Mouse (Mus musculus): ENCODE data around the gene Ahdc1. TPM values are rescaled to one million over a fixed set of nuclear protein-coding genes. Genes with fewer than 3 reads are reported as not detected.

Ahdc1 gene
- polyA plus RNA-seq, 1 experiment from 2014 or later = 4.9 TPM

DNA sequence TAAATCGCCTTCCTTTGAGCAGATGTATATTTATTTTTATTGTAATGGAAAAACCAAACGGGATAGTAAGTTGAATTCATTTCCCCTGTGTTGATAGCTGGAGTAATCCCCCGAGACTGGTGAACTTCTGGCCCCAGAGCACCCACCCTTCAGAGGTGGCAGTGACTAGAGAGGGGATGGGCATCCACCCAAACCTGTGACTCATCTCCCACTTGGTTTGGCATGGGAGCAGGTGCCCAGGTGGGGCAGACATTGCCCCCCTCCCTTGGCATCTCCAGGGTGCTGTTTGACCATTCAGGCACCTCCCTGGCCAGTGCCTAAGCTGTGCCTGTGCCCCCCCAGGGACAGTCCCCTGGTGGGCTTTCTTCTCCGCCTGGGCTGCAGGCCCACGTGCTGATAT, 3.0 kb downstream of the Ahdc1 start:
- Histone ChIP-seq H3K4me2 (peak overlapping the region; percentile 80), H3K9ac (ENCODE audit: low read length) (no peak overlapping the region), H3K36me3 (ENCODE audit: control insufficient read depth, insufficient read depth, low read length) (no peaks in the 10 kb centered on the region), H3K27me3 (ENCODE audit: control insufficient read depth, insufficient read depth, low read length) (peaks cover 20% of the 10 kb centered on the region), H3K9me3 (ENCODE audit: control insufficient read depth, low read length) (no peaks in the 10 kb centered on the region), H3K4me1 (ENCODE audit: control insufficient read depth, insufficient read depth, low read length) (peaks cover 51% of the 10 kb centered on the region), H3K4me3 (ENCODE audit: low read depth, low read length) (no peak overlapping the region; the same call in 1 of the 2 replicates), H3K27ac (ENCODE audit: low read depth, low read length) (no peak overlapping the region)
- DNase-seq (ENCODE audit: low spot score, missing footprints) (no peak), ATAC-seq (ENCODE audit: low FRiP score) (no peak)
- 25% methylated on average over 5 of the region's 5 CpGs for WGBS

DNA sequence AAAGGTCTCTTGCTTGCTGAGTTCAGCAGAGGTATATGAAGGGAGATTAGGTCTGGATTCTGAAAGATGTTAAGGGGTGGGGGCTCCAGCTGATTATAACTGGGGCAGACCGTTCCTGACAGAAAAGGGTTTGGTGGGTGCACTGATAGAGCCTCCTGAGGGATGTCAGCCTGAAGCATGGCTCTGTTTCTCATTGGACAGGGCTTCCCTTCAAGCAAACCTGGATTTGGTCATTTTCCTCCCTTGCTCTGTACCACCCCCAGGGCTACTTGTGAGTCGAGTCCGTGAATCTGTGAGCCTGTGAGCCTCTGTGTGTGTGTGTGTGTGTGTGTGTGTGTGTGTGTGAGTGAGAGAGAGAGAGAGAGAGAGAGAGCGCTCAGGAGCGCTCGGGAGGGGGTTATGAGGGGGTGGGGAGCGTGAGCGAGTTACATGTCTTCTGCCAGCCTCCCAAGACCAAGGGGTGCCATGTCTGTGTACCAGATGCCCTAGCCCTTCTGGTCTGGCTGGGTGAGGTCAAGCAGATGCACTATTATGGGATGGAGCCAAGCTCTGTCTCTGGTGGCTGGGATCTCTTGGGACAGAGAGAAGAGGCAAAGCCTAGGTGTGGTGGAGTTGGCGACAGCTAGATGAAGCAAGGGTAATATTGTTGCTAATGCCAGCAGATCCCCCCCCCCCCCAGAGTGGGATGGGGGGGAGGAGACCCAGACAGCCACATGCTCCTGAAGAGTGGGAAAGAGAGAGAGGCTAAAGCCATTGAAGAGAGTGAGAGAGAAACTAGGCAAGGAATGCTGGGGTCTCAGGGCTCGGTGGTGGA, 4.0 kb downstream of the Ahdc1 start:
- Histone ChIP-seq H3K27me3 (ENCODE audit: control insufficient read depth, insufficient read depth, low read length) (peaks cover 11% of the 10 kb centered on the region), H3K36me3 (ENCODE audit: control insufficient read depth, insufficient read depth, low read length) (no peaks in the 10 kb centered on the region), H3K9me3 (ENCODE audit: control insufficient read depth, low read length) (no peaks in the 10 kb centered on the region), H3K9ac (ENCODE audit: low read length) (no peak overlapping the region), H3K4me3 (ENCODE audit: low read depth, low read length) (no peak overlapping the region), H3K4me1 (ENCODE audit: control insufficient read depth, insufficient read depth, low read length) (peaks cover 51% of the 10 kb centered on the region), H3K4me2 (peak overlapping the region; percentile 80), H3K27ac (ENCODE audit: low read depth, low read length) (no peak overlapping the region)
- no peak for ATAC-seq (ENCODE audit: low FRiP score)
- 32% methylated on average over 10 of the region's 10 CpGs for WGBS
- DNase-seq (ENCODE audit: low spot score, missing footprints) = peak; percentile 84

DNA sequence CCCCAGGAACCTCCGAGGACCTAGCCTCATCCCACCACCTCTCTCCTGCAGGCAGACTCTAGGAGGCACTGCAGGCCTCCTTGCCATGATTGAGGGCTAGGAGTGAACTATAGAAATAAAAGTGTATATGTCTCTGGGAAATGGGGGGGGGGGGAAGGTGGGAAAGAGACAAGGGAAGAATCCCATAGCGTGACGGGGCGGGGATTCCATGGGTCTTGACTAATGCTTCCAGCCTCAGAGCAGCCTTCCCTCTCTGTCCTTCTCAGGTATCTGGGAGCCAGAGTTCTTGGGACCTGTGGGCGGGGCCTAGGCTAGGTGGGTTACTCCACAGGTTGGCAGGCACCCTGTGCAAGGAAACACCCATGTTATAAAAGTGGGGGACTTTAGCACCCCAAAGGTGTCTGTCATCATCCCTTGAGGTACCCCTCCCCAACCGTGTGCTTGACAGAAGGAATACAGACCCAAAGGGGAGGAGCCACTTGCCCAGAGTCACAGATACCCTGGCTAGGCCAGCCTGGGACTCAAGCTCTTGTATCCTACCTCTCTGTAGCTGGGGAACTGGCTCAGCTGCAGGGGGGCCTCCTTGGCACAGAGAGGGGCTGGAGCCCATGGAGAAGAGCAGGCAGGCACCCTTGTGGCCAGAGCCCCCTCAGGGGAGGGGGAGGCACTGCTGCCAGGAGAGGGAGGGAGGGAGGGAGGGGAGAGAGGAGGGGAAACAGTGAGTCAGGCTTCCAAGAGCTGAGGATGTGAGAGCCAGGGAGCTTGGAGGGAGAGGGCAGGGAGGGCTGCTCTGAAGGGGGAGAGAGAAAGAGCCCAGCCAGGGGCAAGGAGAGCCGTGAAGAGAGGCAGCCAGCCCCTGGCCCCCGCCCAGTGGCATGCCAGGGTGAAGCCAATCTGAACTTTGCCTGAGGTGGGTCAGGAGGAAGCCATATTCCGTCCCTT, 4.9 kb downstream of the Ahdc1 start:
- H3K9ac ChIP-seq (ENCODE audit: low read length) = no peak overlapping the region
- H3K27ac ChIP-seq (ENCODE audit: low read depth, low read length) = no peak overlapping the region
- H3K9me3 ChIP-seq (ENCODE audit: control insufficient read depth, low read length) = no peaks in the 10 kb centered on the region
- 32% methylated on average over 9 of the region's 9 CpGs for WGBS
- DNase-seq (ENCODE audit: low spot score, missing footprints) (peak; percentile 84), ATAC-seq (ENCODE audit: low FRiP score) (no peak)
- peaks cover 2% of the 10 kb centered on the region for H3K27me3 ChIP-seq (ENCODE audit: control insufficient read depth, insufficient read depth, low read length)
- no peaks in the 10 kb centered on the region for H3K36me3 ChIP-seq (ENCODE audit: control insufficient read depth, insufficient read depth, low read length)
- H3K4me3 ChIP-seq (ENCODE audit: low read depth, low read length) = no peak overlapping the region
- H3K4me2 ChIP-seq = no peak overlapping the region
- peaks cover 55% of the 10 kb centered on the region for H3K4me1 ChIP-seq (ENCODE audit: control insufficient read depth, insufficient read depth, low read length)

DNA sequence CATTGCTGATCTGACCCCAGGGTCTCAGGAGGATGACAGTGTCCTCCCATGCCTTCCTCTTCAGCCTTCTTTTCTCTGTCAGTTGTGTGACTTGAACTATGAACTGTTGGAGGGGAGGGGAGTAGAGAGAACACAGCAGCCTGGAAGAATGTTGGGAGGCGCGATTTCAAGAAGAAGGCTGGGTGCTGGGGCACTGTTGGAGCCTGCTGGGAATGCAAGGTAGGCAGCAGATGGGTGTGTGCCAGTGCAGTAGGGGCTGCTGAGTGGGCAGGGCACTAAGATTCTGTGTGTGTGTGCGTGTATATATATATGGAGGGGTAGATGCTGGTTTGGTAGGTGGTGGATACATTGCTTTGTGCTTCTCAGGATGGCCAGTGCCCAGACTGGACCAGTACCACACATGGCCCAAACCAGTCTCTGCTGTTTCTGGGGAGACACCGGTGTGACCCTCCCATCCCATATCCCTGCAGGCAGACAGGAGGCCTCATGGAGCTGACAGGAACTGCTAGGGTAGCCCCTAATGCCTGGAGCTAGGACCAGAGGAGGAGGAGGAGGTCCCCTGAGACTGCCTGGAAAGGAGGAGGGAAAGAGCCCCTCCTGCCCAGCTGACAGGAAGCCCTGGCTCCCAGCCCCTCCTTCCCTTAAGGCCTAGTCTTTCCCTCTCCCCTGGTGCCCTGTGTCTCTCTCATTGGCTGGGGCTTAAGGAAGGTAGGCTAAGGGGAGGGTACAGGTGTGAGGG, 5.8 kb downstream of the Ahdc1 start:
- H3K9me3 ChIP-seq (ENCODE audit: control insufficient read depth, low read length) = no peaks in the 10 kb centered on the region
- H3K4me3 ChIP-seq (ENCODE audit: low read depth, low read length) = no peak overlapping the region
- no peaks in the 10 kb centered on the region for H3K36me3 ChIP-seq (ENCODE audit: control insufficient read depth, insufficient read depth, low read length)
- 36% methylated on average over 4 of the region's 4 CpGs for WGBS
- no peak for ATAC-seq (ENCODE audit: low FRiP score)
- H3K27me3 ChIP-seq (ENCODE audit: control insufficient read depth, insufficient read depth, low read length) = no peaks in the 10 kb centered on the region
- DNase-seq (ENCODE audit: low spot score, missing footprints) = no peak
- no peak overlapping the region for H3K27ac ChIP-seq (ENCODE audit: low read depth, low read length)
- H3K9ac ChIP-seq (ENCODE audit: low read length) = no peak overlapping the region
- peaks cover 64% of the 10 kb centered on the region for H3K4me1 ChIP-seq (ENCODE audit: control insufficient read depth, insufficient read depth, low read length)
- no peak overlapping the region for H3K4me2 ChIP-seq

DNA sequence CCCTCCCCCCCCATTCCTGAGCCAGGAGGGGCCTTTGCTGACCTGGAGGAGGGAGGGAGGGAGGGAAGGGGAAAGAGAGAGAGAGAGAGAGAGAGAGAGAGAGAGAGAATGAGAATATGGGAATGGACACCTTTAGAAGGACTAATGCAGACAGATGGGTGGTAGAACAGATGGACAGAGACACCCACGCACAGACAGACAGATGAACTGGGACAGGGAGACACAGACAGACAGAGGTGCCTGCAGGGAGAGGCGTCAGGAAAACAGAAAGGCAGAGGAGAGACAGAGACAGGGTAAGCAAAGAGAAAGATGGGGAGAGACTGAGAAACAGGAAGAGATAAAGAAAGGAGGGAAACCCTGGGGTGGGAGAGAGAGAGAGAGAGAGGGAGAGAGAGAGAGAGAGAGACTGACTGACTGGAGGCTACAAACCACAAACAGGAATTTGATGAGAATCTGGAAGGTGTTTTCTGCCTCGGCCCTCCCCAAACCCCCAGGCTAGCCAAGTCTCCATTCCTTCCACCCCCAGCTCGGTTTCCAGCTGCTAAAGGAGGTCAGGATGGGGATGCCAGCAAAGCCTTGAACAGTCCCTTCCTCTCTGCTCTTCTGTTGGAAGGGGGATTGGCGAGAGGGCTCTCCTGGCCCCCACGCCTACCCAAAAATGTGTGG, 6.7 kb downstream of the Ahdc1 start:
- Histone ChIP-seq H3K4me2 (no peak overlapping the region), H3K9ac (ENCODE audit: low read length) (no peak overlapping the region), H3K27me3 (ENCODE audit: control insufficient read depth, insufficient read depth, low read length) (no peaks in the 10 kb centered on the region), H3K27ac (ENCODE audit: low read depth, low read length) (no peak overlapping the region), H3K9me3 (ENCODE audit: control insufficient read depth, low read length) (no peaks in the 10 kb centered on the region), H3K36me3 (ENCODE audit: control insufficient read depth, insufficient read depth, low read length) (no peaks in the 10 kb centered on the region), H3K4me1 (ENCODE audit: control insufficient read depth, insufficient read depth, low read length) (peaks cover 70% of the 10 kb centered on the region), H3K4me3 (ENCODE audit: low read depth, low read length) (no peak overlapping the region)
- 52% methylated on average over 5 of the region's 6 CpGs for whole genome bisulfite sequencing
- no peak for ATAC-seq (ENCODE audit: low FRiP score)
- no peak for DNase-seq (ENCODE audit: low spot score, missing footprints)

DNA sequence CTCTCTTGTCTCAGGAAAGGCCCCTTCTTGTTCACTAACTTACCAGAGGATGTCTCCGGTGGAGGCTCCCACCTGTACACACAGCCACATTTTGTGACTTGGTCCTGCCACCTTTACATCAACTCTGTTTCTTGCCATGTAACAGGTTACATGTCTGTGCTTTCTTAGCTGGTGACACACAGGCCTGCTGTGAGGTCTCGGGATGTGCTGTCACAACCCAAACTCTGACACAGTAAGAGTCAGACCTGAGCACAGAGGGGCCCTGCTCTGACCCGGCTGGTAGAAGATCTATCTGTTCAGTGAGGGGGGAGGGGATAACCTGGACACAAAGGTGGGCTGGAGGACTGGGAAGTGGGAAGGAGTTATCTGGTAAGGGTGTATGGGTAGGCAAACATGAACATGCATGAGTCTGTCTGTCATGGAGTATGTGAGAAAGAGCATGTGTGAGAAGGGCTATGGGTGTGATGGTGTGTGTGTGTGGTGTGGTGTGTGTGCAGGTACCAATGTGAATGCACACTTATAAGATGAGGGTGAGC, 7.3 kb downstream of the Ahdc1 start:
- Histone ChIP-seq H3K4me2 (no peak overlapping the region), H3K9ac (ENCODE audit: low read length) (no peak overlapping the region), H3K4me1 (ENCODE audit: control insufficient read depth, insufficient read depth, low read length) (peaks cover 70% of the 10 kb centered on the region), H3K36me3 (ENCODE audit: control insufficient read depth, insufficient read depth, low read length) (no peaks in the 10 kb centered on the region), H3K27me3 (ENCODE audit: control insufficient read depth, insufficient read depth, low read length) (no peaks in the 10 kb centered on the region), H3K4me3 (ENCODE audit: low read depth, low read length) (no peak overlapping the region), H3K9me3 (ENCODE audit: control insufficient read depth, low read length) (no peaks in the 10 kb centered on the region), H3K27ac (ENCODE audit: low read depth, low read length) (no peak overlapping the region)
- DNase-seq (ENCODE audit: low spot score, missing footprints) (no peak), ATAC-seq (ENCODE audit: low FRiP score) (no peak)
- WGBS = 76% methylated on average over 3 of the region's 3 CpGs

DNA sequence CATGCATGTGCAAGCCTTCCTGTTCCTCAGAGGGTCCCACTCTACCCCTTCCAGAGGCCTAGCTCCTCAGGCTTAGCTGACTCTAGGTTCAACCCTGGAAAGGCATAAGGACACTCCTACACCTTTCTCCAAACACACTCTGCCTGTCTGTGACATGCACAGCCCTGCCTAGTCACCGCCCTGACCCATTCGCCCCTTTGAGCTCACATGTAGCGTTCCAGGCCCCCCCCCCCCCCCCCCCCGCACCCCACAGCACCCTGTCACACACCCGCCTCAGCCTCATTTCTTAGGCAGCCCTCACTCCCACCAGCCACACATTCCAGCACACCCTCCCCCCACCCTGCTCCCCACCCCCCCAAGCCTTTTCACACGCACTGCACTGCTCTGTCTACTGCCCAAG, 9.7 kb downstream of the Ahdc1 start:
- H3K36me3 ChIP-seq (ENCODE audit: control insufficient read depth, insufficient read depth, low read length) = no peaks in the 10 kb centered on the region
- peak overlapping the region; percentile 63; the same call in 1 of the 2 replicates for H3K27ac ChIP-seq (ENCODE audit: low read depth, low read length)
- no peak for DNase-seq (ENCODE audit: low spot score, missing footprints)
- H3K9ac ChIP-seq (ENCODE audit: low read length) = no peak overlapping the region; the same call in 1 of the 2 replicates
- H3K9me3 ChIP-seq (ENCODE audit: control insufficient read depth, low read length) = no peaks in the 10 kb centered on the region
- peaks cover 70% of the 10 kb centered on the region for H3K4me1 ChIP-seq (ENCODE audit: control insufficient read depth, insufficient read depth, low read length)
- WGBS = 13% methylated on average over 5 of the region's 6 CpGs
- H3K4me2 ChIP-seq = no peak overlapping the region; the same call in 1 of the 2 replicates
- ATAC-seq (ENCODE audit: low FRiP score) = 0 out of 2 replicates have a peak, but pooled peaks have one; percentile 10
- H3K4me3 ChIP-seq (ENCODE audit: low read depth, low read length) = no peak overlapping the region
- H3K27me3 ChIP-seq (ENCODE audit: control insufficient read depth, insufficient read depth, low read length) = no peaks in the 10 kb centered on the region

DNA sequence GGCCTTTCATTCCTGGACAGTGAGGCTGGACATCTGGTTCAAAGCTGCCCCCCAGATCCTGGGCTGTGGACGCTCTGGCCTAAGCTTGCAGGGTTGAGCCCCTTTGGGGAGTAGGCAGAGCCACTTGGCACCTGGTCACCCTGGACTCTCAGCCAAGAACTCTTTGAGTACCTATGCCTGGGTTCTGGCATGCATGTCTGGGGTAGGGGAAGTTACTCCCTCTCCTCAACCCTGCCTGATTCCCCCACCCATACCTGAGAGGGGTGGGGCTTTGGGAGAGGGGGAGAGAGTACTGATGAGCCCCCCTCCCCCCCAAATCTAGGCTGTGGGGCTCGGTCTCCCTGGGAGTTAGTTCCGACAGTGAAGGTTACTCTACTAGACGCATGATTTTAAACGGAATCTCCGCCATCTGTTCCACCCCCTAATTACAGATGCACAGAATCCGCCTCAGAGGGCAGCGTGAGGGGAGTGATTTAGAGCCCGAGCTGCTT, 10.2 kb downstream of the Ahdc1 start:
- Histone ChIP-seq H3K27me3 (ENCODE audit: control insufficient read depth, insufficient read depth, low read length) (no peaks in the 10 kb centered on the region), H3K4me3 (ENCODE audit: low read depth, low read length) (no peak overlapping the region), H3K9ac (ENCODE audit: low read length) (peak overlapping the region; percentile 58; the same call in 1 of the 2 replicates), H3K27ac (ENCODE audit: low read depth, low read length) (peak overlapping the region; percentile 63), H3K4me2 (peak overlapping the region; percentile 52), H3K36me3 (ENCODE audit: control insufficient read depth, insufficient read depth, low read length) (no peaks in the 10 kb centered on the region), H3K4me1 (ENCODE audit: control insufficient read depth, insufficient read depth, low read length) (peaks cover 69% of the 10 kb centered on the region), H3K9me3 (ENCODE audit: control insufficient read depth, low read length) (no peaks in the 10 kb centered on the region)
- ATAC-seq (ENCODE audit: low FRiP score) (peak; percentile 8; the same call in 1 of the 2 replicates), DNase-seq (ENCODE audit: low spot score, missing footprints) (peak; percentile 92)
- WGBS = 2% methylated on average over 9 of the region's 9 CpGs
